Mouse (Mus musculus) small intestine, adult 2 months (tissue): Measurements from ENCODE around the gene Cdh5.

Source experiments
- CTCF ChIP-seq: fragments of 200-500 bp; IDR thresholded peaks from 2 replicates; pipeline ENCODE4 v1.5.1; 2012; ENCODE audit warnings: low read depth, mild to moderate bottlenecking, control low read depth, inconsistent platforms, low read length, moderate library complexity, mixed read lengths; ENCODE audit not compliant: insufficient replicate concordance, insufficient read length; ENCODE audit errors: extremely low read depth
- POLR2A ChIP-seq: fragments of 200-500 bp; IDR thresholded peaks from 2 replicates; pipeline ENCODE4 v1.6.1; 2012; ENCODE audit warnings: low read depth, mild to moderate bottlenecking, control low read depth, inconsistent platforms, low read length, moderate library complexity

GRCm38 (mm10) chr8:104130916-104131315 is 29.5 kb downstream of the Cdh5 start:
- TF ChIP-seq CTCF (no peak), POLR2A (no peak)
